21 mouse cellular contexts compared by ENCODE assay signal in the genomic region with DNA sequence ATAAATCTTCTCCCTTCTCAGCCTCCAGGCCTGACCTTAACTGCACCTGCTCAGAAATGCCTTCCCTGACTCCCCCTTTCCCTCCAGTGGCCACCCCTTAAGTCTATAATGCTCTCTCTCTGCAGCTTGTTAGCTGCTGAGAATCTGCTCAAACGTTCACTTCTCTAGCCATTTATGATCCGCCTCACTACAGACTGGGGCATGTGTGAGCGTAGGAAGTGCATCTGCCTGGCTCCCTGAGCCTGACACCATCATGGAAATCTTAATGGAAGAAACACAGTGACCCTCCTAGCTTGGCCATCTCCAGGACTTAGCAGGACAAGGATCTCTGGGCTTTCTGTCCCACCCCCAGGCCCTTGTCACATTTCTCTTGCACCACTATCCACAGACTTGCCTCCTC. TPM values are rescaled to one million over a fixed set of nuclear protein-coding genes. Genes with fewer than 3 reads are reported as not detected.
"Had no signal": no experiment of that assay in that cellular context is flagged by ENCODE, and none has a peak within 500 bp of the region (broad histone marks: within the 10 kb centered on the region; RNA-seq: fewer than 3 reads in every experiment).

No protein-coding gene starts in this region.

- H3K4me3 ChIP-seq: midbrain, embryonic 10.5 days; midbrain, embryonic 12.5 days; myocyte; neural tube, embryonic 13.5 days; neural tube, embryonic 15.5 days; stomach, embryonic 15.5 days had no signal

- H3K36me3 ChIP-seq: midbrain, embryonic 10.5 days; midbrain, embryonic 12.5 days; neural tube, embryonic 13.5 days; neural tube, embryonic 15.5 days; stomach, embryonic 15.5 days had no signal

- DNase-seq: lung, adult 18-20 months; lung, embryonic 14.5 days; lung, postnatal 10 days; lung, postnatal 4 days; midbrain, embryonic 14.5 days; retina, postnatal 1 day; right cerebral cortex, adult 18-20 months; thymus, adult 2 months; thymus, postnatal 25 days; thymus, postnatal 4 days had no signal

- H3K27me3 ChIP-seq: midbrain, embryonic 12.5 days; neural tube, embryonic 13.5 days; stomach, embryonic 15.5 days had no signal

- H3K9ac ChIP-seq: lung, embryonic 14.5 days; midbrain, embryonic 12.5 days; neural tube, embryonic 13.5 days; neural tube, embryonic 15.5 days; stomach, embryonic 15.5 days had no signal

- H3K27ac ChIP-seq: midbrain, embryonic 10.5 days; midbrain, embryonic 12.5 days; neural tube, embryonic 13.5 days; neural tube, embryonic 15.5 days; stomach, embryonic 15.5 days; stomach, postnatal 0 days had no signal

- H3K9me3 ChIP-seq: midbrain, embryonic 10.5 days; midbrain, embryonic 12.5 days; neural tube, embryonic 13.5 days; neural tube, embryonic 15.5 days; stomach, embryonic 15.5 days had no signal

- H3K4me1 ChIP-seq: stomach, embryonic 15.5 days had no signal

- ATAC-seq: midbrain, embryonic 16.5 days had no signal

- H3K4me2 ChIP-seq: lung, embryonic 14.5 days; midbrain, embryonic 12.5 days; neural tube, embryonic 13.5 days; neural tube, embryonic 15.5 days; stomach, embryonic 15.5 days had no signal

RNA-seq across cellular contexts. Expression of gene Kcnj11, which starts 9.5 kb away (rescaled TPM):
- total RNA-seq: megakaryocyte, adult 5-6 weeks; megakaryocyte-erythroid progenitor cell, adult 5-6 weeks had no signal
- polyA plus RNA-seq: lung, embryonic 14.5 days; spleen, adult 2 months had no signal
